Mouse (Mus musculus) ES-E14 (cell line): ENCODE measurements around the gene Gm525.

Experiments used
- CHD2 ChIP-seq: IDR thresholded peaks from 2 replicates; pipeline ENCODE4 v1.6.1; 2014; ENCODE audit warnings: mild to moderate bottlenecking, low read depth, low read length, inconsistent platforms
- HCFC1 ChIP-seq: IDR thresholded peaks from 2 replicates; pipeline ENCODE4 v1.6.1; 2012; ENCODE audit warnings: low read length, inconsistent platforms, borderline replicate concordance; ENCODE audit not compliant: insufficient read depth

- TF ChIP-seq HCFC1 (no peak), CHD2 (no peak)
Measured at GRCm38 (mm10) chr11:89124411-89124810, 50.8 kb downstream of the Gm525 start.
